Comparison of ENCODE assay signal across 8 mouse cellular contexts in genomic region chr2:30473431-30474031, GRCm38 (mm10). TPM values are rescaled to one million over a fixed set of nuclear protein-coding genes. Genes with fewer than 3 reads are reported as not detected.
DNase-seq lines count a peak whose midpoint lies in the region; ATAC-seq and TF ChIP-seq lines count a peak whose summit lies in the region.

No protein-coding gene starts in this region.

- H3K4me3 ChIP-seq in heart, embryonic 12.5 days = peak overlapping the region; percentile 83
- peak overlapping the region; percentile 89 for H3K4me3 ChIP-seq in E14TG2a.4 (replicated peaks; ENCODE audit: low read length)
- peak overlapping the region; percentile 99 for H3K4me3 ChIP-seq in embryonic facial prominence, embryonic 11.5 days (ENCODE audit: low read depth, low read length)
- H3K4me3 ChIP-seq in intestine, embryonic 16.5 days (ENCODE audit: low read length) = peak overlapping the region; percentile 88
- peak overlapping the region; percentile 96 for H3K4me3 ChIP-seq in lung, embryonic 14.5 days (ENCODE audit: low read depth, low read length)

- TF ChIP-seq CTCF in E14TG2a.4 (conservative IDR thresholded peaks at IDR 0.05; ENCODE audit: low read length) = no peak
- no peak for TF ChIP-seq CTCF in lung, embryonic 14.5 days (IDR thresholded peaks at IDR 0.05; ENCODE audit: low read depth)

- H3K36me3 ChIP-seq in heart, embryonic 12.5 days = no peaks in the 10 kb centered on the region
- peaks cover 25% of the 10 kb centered on the region for H3K36me3 ChIP-seq in E14TG2a.4 (ENCODE audit: insufficient read depth, low read length)
- no peaks in the 10 kb centered on the region for H3K36me3 ChIP-seq in embryonic facial prominence, embryonic 11.5 days (replicated peaks; ENCODE audit: control insufficient read depth, insufficient read depth, low read depth, low read length)
- H3K36me3 ChIP-seq in intestine, embryonic 16.5 days (ENCODE audit: control insufficient read depth, insufficient read depth, low read length) = no peaks in the 10 kb centered on the region
- no peaks in the 10 kb centered on the region for H3K36me3 ChIP-seq in lung, embryonic 14.5 days (ENCODE audit: insufficient read depth)

- no peak for DNase-seq in heart, adult 18-20 months
- DNase-seq in embryonic facial prominence, embryonic 11.5 days (ENCODE audit: low spot score) = peak; percentile 63
- DNase-seq in lung, embryonic 14.5 days = peak; percentile 72
- peak; percentile 49 to 54 for DNase-seq in spleen, postnatal 10 days (ENCODE audit: low spot score in 2 of 2)

- peaks cover 17% of the 10 kb centered on the region for H3K27me3 ChIP-seq in heart, embryonic 12.5 days (replicated peaks)
- H3K27me3 ChIP-seq in E14TG2a.4 (ENCODE audit: insufficient read depth, low read length) = peaks cover 33% of the 10 kb centered on the region
- H3K27me3 ChIP-seq in embryonic facial prominence, embryonic 11.5 days (ENCODE audit: control insufficient read depth, insufficient read depth, low read length) = no peaks in the 10 kb centered on the region
- no peaks in the 10 kb centered on the region for H3K27me3 ChIP-seq in intestine, embryonic 16.5 days (replicated peaks; ENCODE audit: control insufficient read depth, insufficient read depth, low read length)
- no peaks in the 10 kb centered on the region for H3K27me3 ChIP-seq in lung, embryonic 14.5 days (ENCODE audit: insufficient read depth, low read length)

- H3K9ac ChIP-seq in heart, embryonic 12.5 days = peak overlapping the region; percentile 98
- H3K9ac ChIP-seq in embryonic facial prominence, embryonic 11.5 days (replicated peaks; ENCODE audit: low read length) = peak overlapping the region; percentile 100
- H3K9ac ChIP-seq in intestine, embryonic 16.5 days (ENCODE audit: low read depth, low read length) = peak overlapping the region; percentile 95
- H3K9ac ChIP-seq in lung, embryonic 14.5 days = peak overlapping the region; percentile 98

- H3K4me2 ChIP-seq in heart, embryonic 12.5 days = peak overlapping the region; percentile 95
- H3K4me2 ChIP-seq in embryonic facial prominence, embryonic 11.5 days (ENCODE audit: low read depth, low read length) = peak overlapping the region; percentile 84
- peak overlapping the region; percentile 100 for H3K4me2 ChIP-seq in intestine, embryonic 16.5 days (ENCODE audit: low read depth, low read length)
- H3K4me2 ChIP-seq in lung, embryonic 14.5 days = peak overlapping the region; percentile 99

- peak overlapping the region; percentile 93 for H3K27ac ChIP-seq in heart, embryonic 12.5 days (ENCODE audit: poor library complexity, severe bottlenecking)
- H3K27ac ChIP-seq in embryonic facial prominence, embryonic 11.5 days (replicated peaks; ENCODE audit: low read depth, low read length) = peak overlapping the region; percentile 94
- peak overlapping the region; percentile 98 for H3K27ac ChIP-seq in intestine, embryonic 16.5 days (ENCODE audit: low read length)
- H3K27ac ChIP-seq in lung, embryonic 14.5 days (ENCODE audit: low read depth) = peak overlapping the region; percentile 100

- H3K9me3 ChIP-seq in heart, embryonic 12.5 days (replicated peaks) = no peaks in the 10 kb centered on the region
- H3K9me3 ChIP-seq in E14TG2a.4 (ENCODE audit: low read length) = no peaks in the 10 kb centered on the region
- H3K9me3 ChIP-seq in embryonic facial prominence, embryonic 11.5 days (replicated peaks; ENCODE audit: control insufficient read depth, low read length) = no peaks in the 10 kb centered on the region
- no peaks in the 10 kb centered on the region for H3K9me3 ChIP-seq in intestine, embryonic 16.5 days (ENCODE audit: control insufficient read depth, low read length)
- H3K9me3 ChIP-seq in lung, embryonic 14.5 days (ENCODE audit: low read depth, low read length) = no peaks in the 10 kb centered on the region

- 5% methylated on average over 71 of the region's 80 CpGs for WGBS in heart, embryonic 12.5 days
- 0% methylated on average over 60 of the region's 80 CpGs for WGBS in embryonic facial prominence, embryonic 11.5 days
- under 1% methylated on average over 71 of the region's 80 CpGs for WGBS in intestine, embryonic 16.5 days
- WGBS in lung, embryonic 14.5 days = under 1% methylated on average over 77 of the region's 80 CpGs

- peaks cover 22% of the 10 kb centered on the region for H3K4me1 ChIP-seq in heart, embryonic 12.5 days (replicated peaks)
- H3K4me1 ChIP-seq in E14TG2a.4 (replicated peaks; ENCODE audit: low read depth, low read length) = peaks cover 61% of the 10 kb centered on the region
- H3K4me1 ChIP-seq in embryonic facial prominence, embryonic 11.5 days (ENCODE audit: control insufficient read depth, insufficient read depth, low read length) = peaks cover 5% of the 10 kb centered on the region; the same call in 1 of the 2 replicates
- H3K4me1 ChIP-seq in intestine, embryonic 16.5 days (ENCODE audit: control insufficient read depth, insufficient read depth, low read length) = peaks cover 9% of the 10 kb centered on the region; the same call in 1 of the 2 replicates
- H3K4me1 ChIP-seq in lung, embryonic 14.5 days (ENCODE audit: insufficient read depth) = peaks cover 15% of the 10 kb centered on the region

- peak; percentile 10; the same call in 1 of the 2 replicates for ATAC-seq in heart, embryonic 12.5 days (ENCODE audit: insufficient number of reproducible peaks, low FRiP score)
- ATAC-seq in embryonic facial prominence, embryonic 11.5 days (replicated peaks; ENCODE audit: insufficient number of reproducible peaks, low FRiP score, low TSS enrichment, low read depth) = peak; percentile 16
- peak; percentile 43 for ATAC-seq in intestine, embryonic 16.5 days
- peak; percentile 4 for ATAC-seq in lung, embryonic 14.5 days (ENCODE audit: insufficient read depth)
- no peak for ATAC-seq in granulocyte monocyte progenitor cell, adult 5-6 weeks (replicated peaks; ENCODE audit: poor library complexity, severe bottlenecking)

RNA-seq across cellular contexts. Expression of gene Ier5l, which starts 0.5 kb away (rescaled TPM):
- 1.7 and 2.0 TPM in 2 replicates for polyA plus RNA-seq in heart, embryonic 12.5 days (2016; fragmentation: Nextera tagmentation; extraction: Ambion mirVana)
- total RNA-seq in heart, adult 18-20 months (2021) = 1 to 10 TPM; 2.6 to 3.2 TPM
- 6.6 and 12.6 TPM in 2 replicates for polyA plus RNA-seq in embryonic facial prominence, embryonic 11.5 days (2014; fragmentation: Nextera tagmentation; extraction: Ambion mirVana)
- 0.61 and 0.75 TPM in 2 replicates for polyA plus RNA-seq in intestine, embryonic 16.5 days (2015; fragmentation: Nextera tagmentation; extraction: Ambion mirVana)
- polyA plus RNA-seq in lung, embryonic 14.5 days (2014; fragmentation: Nextera tagmentation; extraction: Ambion mirVana) = 4.7 and 4.9 TPM in 2 replicates
- total RNA-seq in granulocyte monocyte progenitor cell, adult 5-6 weeks (2014; fragmentation: Nextera tagmentation) = not detected in 2 replicates
- total RNA-seq in granulocyte monocyte progenitor cell, adult 5-6 weeks (2017) = 0.56 and 3.2 TPM in 2 replicates

RNA-seq across cellular contexts. Expression of gene Ptpa, which starts 57.7 kb away (rescaled TPM):
- 107 and 115 TPM in 2 replicates for polyA plus RNA-seq in heart, embryonic 12.5 days (2016; fragmentation: Nextera tagmentation; extraction: Ambion mirVana)
- total RNA-seq in heart, adult 18-20 months (2021) = 10 to 100 TPM; 81.6 to 96.7 TPM
- polyA plus RNA-seq in embryonic facial prominence, embryonic 11.5 days (2014; fragmentation: Nextera tagmentation; extraction: Ambion mirVana) = 53.7 and 62.4 TPM in 2 replicates
- 120 and 132 TPM in 2 replicates for polyA plus RNA-seq in intestine, embryonic 16.5 days (2015; fragmentation: Nextera tagmentation; extraction: Ambion mirVana)
- 85.7 and 95.5 TPM in 2 replicates for polyA plus RNA-seq in lung, embryonic 14.5 days (2014; fragmentation: Nextera tagmentation; extraction: Ambion mirVana)
- total RNA-seq in granulocyte monocyte progenitor cell, adult 5-6 weeks (2014; fragmentation: Nextera tagmentation) = 127 and 167 TPM in 2 replicates
- 58.5 and 61.0 TPM in 2 replicates for total RNA-seq in granulocyte monocyte progenitor cell, adult 5-6 weeks (2017)

RNA-seq across cellular contexts. Expression of gene Crat, which starts 57.9 kb away (rescaled TPM):
- polyA plus RNA-seq in heart, embryonic 12.5 days (2016; fragmentation: Nextera tagmentation; extraction: Ambion mirVana) = 67.9 and 74.2 TPM in 2 replicates
- total RNA-seq in heart, adult 18-20 months (2021) = 100 to 1,000 TPM; 507 to 509 TPM
- 24.0 and 29.6 TPM in 2 replicates for polyA plus RNA-seq in embryonic facial prominence, embryonic 11.5 days (2014; fragmentation: Nextera tagmentation; extraction: Ambion mirVana)
- polyA plus RNA-seq in intestine, embryonic 16.5 days (2015; fragmentation: Nextera tagmentation; extraction: Ambion mirVana) = 25.9 and 29.4 TPM in 2 replicates
- 28.0 and 30.3 TPM in 2 replicates for polyA plus RNA-seq in lung, embryonic 14.5 days (2014; fragmentation: Nextera tagmentation; extraction: Ambion mirVana)
- total RNA-seq in granulocyte monocyte progenitor cell, adult 5-6 weeks (2014; fragmentation: Nextera tagmentation) = 18.1 and 35.3 TPM in 2 replicates
- 7.1 and 14.7 TPM in 2 replicates for total RNA-seq in granulocyte monocyte progenitor cell, adult 5-6 weeks (2017)

Comparison
In these comparisons a context has a peak if more than half of its experiments do, and no peak if none do; other contexts are left out.
1. DNase-seq: peak in embryonic facial prominence, embryonic 11.5 days (single experiment), lung, embryonic 14.5 days (single experiment) and spleen, postnatal 10 days (2 of 2); none in heart, adult 18-20 months (0 of 2).
2. Peak in every context shown above with its lines, with median percentiles within 50 percentile points of each other: H3K27ac ChIP-seq, H3K4me2 ChIP-seq, H3K4me3 ChIP-seq and H3K9ac ChIP-seq.